22 mouse cellular contexts compared by ENCODE assay signal in the genomic region with DNA sequence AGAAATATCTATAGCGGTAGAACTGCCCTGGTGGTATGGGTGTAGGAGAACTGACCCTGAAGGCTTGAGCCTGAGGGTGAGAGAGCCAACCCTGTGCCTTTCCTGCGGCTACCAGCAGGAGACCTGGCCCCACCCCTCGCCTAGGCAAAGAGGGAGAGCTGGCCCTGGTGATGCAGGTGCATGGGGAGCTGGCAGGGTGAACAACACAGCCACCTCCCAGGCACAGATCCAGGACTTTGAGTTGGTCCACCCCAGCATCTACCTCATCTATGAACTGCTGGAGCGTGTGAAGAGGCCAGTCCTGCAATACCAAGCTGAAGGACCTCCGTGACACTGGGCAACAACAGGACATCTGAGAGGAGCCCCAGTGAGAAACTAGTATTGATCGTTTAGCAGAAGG. TPM values are rescaled to one million over a fixed set of nuclear protein-coding genes. Genes with fewer than 3 reads are reported as not detected.
DNase-seq lines count a peak whose midpoint lies in the region; ATAC-seq lines count a peak whose summit lies in the region.
"Had no signal": no experiment of that assay in that cellular context is flagged by ENCODE, and none has a peak within 500 bp of the region (broad histone marks: within the 10 kb centered on the region; RNA-seq: fewer than 3 reads in every experiment).

No protein-coding gene starts in this region.

- no peak for ATAC-seq in intestine, embryonic 14.5 days (replicated peaks; ENCODE audit: low FRiP score, low TSS enrichment, low read depth)
- no peak for ATAC-seq in intestine, embryonic 15.5 days
- ATAC-seq in megakaryocyte progenitor cell, adult 5-6 weeks (replicated peaks; ENCODE audit: poor library complexity) = 0 out of 2 replicates have a peak, but pooled peaks have one; percentile 24
- ATAC-seq: forebrain, embryonic 16.5 days; midbrain, embryonic 13.5 days had no signal

- H3K9me3 ChIP-seq in intestine, embryonic 14.5 days (ENCODE audit: control insufficient read depth, low read length) = no peaks in the 10 kb centered on the region
- no peaks in the 10 kb centered on the region for H3K9me3 ChIP-seq in intestine, embryonic 15.5 days
- H3K9me3 ChIP-seq: forebrain, embryonic 10.5 days; heart, embryonic 12.5 days; hindbrain, embryonic 12.5 days; liver, embryonic 13.5 days; midbrain, embryonic 13.5 days; stomach, embryonic 15.5 days had no signal

- H3K27ac ChIP-seq in intestine, embryonic 14.5 days (ENCODE audit: low read depth) = no peak overlapping the region
- H3K27ac ChIP-seq in intestine, embryonic 15.5 days = no peak overlapping the region
- H3K27ac ChIP-seq: forebrain, embryonic 10.5 days; hindbrain, embryonic 12.5 days; layer of hippocampus, adult 2 months; liver, embryonic 13.5 days; macrophage; midbrain, embryonic 13.5 days; stomach, embryonic 15.5 days had no signal

- no peak overlapping the region for H3K9ac ChIP-seq in intestine, embryonic 14.5 days (ENCODE audit: low read length)
- no peak overlapping the region for H3K9ac ChIP-seq in intestine, embryonic 15.5 days
- H3K9ac ChIP-seq: heart, embryonic 12.5 days; hindbrain, embryonic 12.5 days; liver, embryonic 13.5 days; midbrain, embryonic 13.5 days; stomach, embryonic 15.5 days had no signal

- no peak overlapping the region for H3K4me2 ChIP-seq in intestine, embryonic 14.5 days (ENCODE audit: low read length)
- no peak overlapping the region for H3K4me2 ChIP-seq in intestine, embryonic 15.5 days (replicated peaks)
- H3K4me2 ChIP-seq: heart, embryonic 12.5 days; hindbrain, embryonic 12.5 days; liver, embryonic 13.5 days; midbrain, embryonic 13.5 days; stomach, embryonic 15.5 days had no signal

- H3K27me3 ChIP-seq in intestine, embryonic 14.5 days (replicated peaks; ENCODE audit: control insufficient read depth, insufficient read depth, low read length) = peaks cover 12% of the 10 kb centered on the region
- no peaks in the 10 kb centered on the region for H3K27me3 ChIP-seq in intestine, embryonic 15.5 days (replicated peaks)
- H3K27me3 ChIP-seq: liver, embryonic 13.5 days; stomach, embryonic 15.5 days had no signal

- no peaks in the 10 kb centered on the region for H3K36me3 ChIP-seq in intestine, embryonic 14.5 days (ENCODE audit: control insufficient read depth, insufficient read depth, low read length)
- no peaks in the 10 kb centered on the region for H3K36me3 ChIP-seq in intestine, embryonic 15.5 days
- H3K36me3 ChIP-seq: forebrain, embryonic 10.5 days; heart, embryonic 12.5 days; hindbrain, embryonic 12.5 days; liver, embryonic 13.5 days; midbrain, embryonic 13.5 days; stomach, embryonic 15.5 days had no signal

- no peak overlapping the region for H3K4me3 ChIP-seq in intestine, embryonic 14.5 days (ENCODE audit: low read depth, low read length)
- no peak overlapping the region for H3K4me3 ChIP-seq in intestine, embryonic 15.5 days (replicated peaks)
- H3K4me3 ChIP-seq: forebrain, embryonic 10.5 days; heart, embryonic 12.5 days; hindbrain, embryonic 12.5 days; layer of hippocampus, adult 2 months; liver, embryonic 13.5 days; midbrain, embryonic 13.5 days; stomach, embryonic 15.5 days had no signal

- 64% methylated on average over 6 of the region's 6 CpGs for WGBS in intestine, embryonic 14.5 days
- 68% methylated on average over 6 of the region's 6 CpGs for WGBS in intestine, embryonic 15.5 days

- no peaks in the 10 kb centered on the region; the same call in 1 of the 2 replicates for H3K4me1 ChIP-seq in intestine, embryonic 14.5 days (replicated peaks; ENCODE audit: control insufficient read depth, insufficient read depth, low read length)
- H3K4me1 ChIP-seq in intestine, embryonic 15.5 days (replicated peaks) = no peaks in the 10 kb centered on the region
- H3K4me1 ChIP-seq: forebrain, embryonic 10.5 days; midbrain, embryonic 13.5 days; stomach, embryonic 15.5 days had no signal

- DNase-seq in intestine, embryonic 14.5 days (ENCODE audit: low spot score) = peak; percentile 42
- DNase-seq in kidney, postnatal 10 days = peak; percentile 29
- DNase-seq in kidney, postnatal 4 days = no peak
- peak; percentile 32 for DNase-seq in thymus, postnatal 0 days (ENCODE audit: low spot score)
- no peak for DNase-seq in thymus, postnatal 25 days
- no peak for DNase-seq in embryo, embryonic 9.5 days (ENCODE audit: extremely low spot score)
- DNase-seq: adrenal gland, postnatal 36 days; cerebellum, adult 9-11 months; gastrocnemius, postnatal 10 days; heart, postnatal 10 days; liver, embryonic 13.5 days; thymus, adult 2 months had no signal

RNA-seq across cellular contexts. Expression of a gene that starts 5.8 kb away (rescaled TPM):
- polyA plus RNA-seq in intestine, embryonic 14.5 days (2014; fragmentation: Nextera tagmentation; extraction: Ambion mirVana) = 3.3 and 4.5 TPM in 2 replicates
- 5.0 TPM in 2 replicates for polyA plus RNA-seq in intestine, embryonic 15.5 days (2015; fragmentation: Nextera tagmentation; extraction: Ambion mirVana)
- 66.7 and 80.1 TPM in 2 replicates for polyA plus RNA-seq in thymus, postnatal 0 days (2015; fragmentation: Nextera tagmentation; extraction: Ambion mirVana)
- total RNA-seq in megakaryocyte progenitor cell, adult 5-6 weeks (2015) = 81.8 and 91.6 TPM in 2 replicates
- 40.7 and 45.9 TPM in 2 replicates for total RNA-seq in megakaryocyte progenitor cell, adult 5-6 weeks (2017)

RNA-seq across cellular contexts. Expression of a gene that starts 32.1 kb away (rescaled TPM):
- 15.4 and 18.8 TPM in 2 replicates for polyA plus RNA-seq in intestine, embryonic 14.5 days (2014; fragmentation: Nextera tagmentation; extraction: Ambion mirVana)
- 16.2 and 18.8 TPM in 2 replicates for polyA plus RNA-seq in intestine, embryonic 15.5 days (2015; fragmentation: Nextera tagmentation; extraction: Ambion mirVana)
- 15.4 and 19.6 TPM in 2 replicates for polyA plus RNA-seq in thymus, postnatal 0 days (2015; fragmentation: Nextera tagmentation; extraction: Ambion mirVana)
- 20.2 and 21.9 TPM in 2 replicates for total RNA-seq in megakaryocyte progenitor cell, adult 5-6 weeks (2015)
- total RNA-seq in megakaryocyte progenitor cell, adult 5-6 weeks (2017) = 41.9 and 44.6 TPM in 2 replicates

Comparison
In these comparisons a context has a peak if more than half of its experiments do, and no peak if none do; other contexts are left out.
1. DNase-seq: peak in intestine, embryonic 14.5 days (single experiment), kidney, postnatal 10 days (single experiment) and thymus, postnatal 0 days (single experiment); none in kidney, postnatal 4 days (0 of 2), thymus, postnatal 25 days (single experiment) and embryo, embryonic 9.5 days (single experiment).
2. RNA of a gene that starts 5.8 kb away (polyA plus RNA-seq): 66.7 to 80.1 TPM in thymus, postnatal 0 days; 5.0 TPM in intestine, embryonic 15.5 days and 3.3 to 4.5 TPM in intestine, embryonic 14.5 days; every median in the first group is over 10 times any median in the second.